Mouse (Mus musculus): ENCODE measurements around the gene Snrpd3. TPM values are rescaled to one million over a fixed set of nuclear protein-coding genes. Genes with fewer than 3 reads are reported as not detected.
"Not testable (repeated sequence)": the region's sequence is repeated elsewhere in the genome, so short reads cannot be mapped to it uniquely, and the experiment has no call there.

The Snrpd3 gene
- total RNA-seq, 2 experiments from 2014 or later = 103 to 106 TPM

GRCm38 (mm10) chr10:75499791-75500190 is 17.6 kb upstream of the Snrpd3 start:
- DNase-seq (ENCODE audit: low spot score in 2 of 2) = no peak

GRCm38 (mm10) chr10:75500345-75500744 is 17.0 kb upstream of the Snrpd3 start:
- DNase-seq (ENCODE audit: low spot score in 2 of 2) = no peak

GRCm38 (mm10) chr10:75501641-75502040 is 15.7 kb upstream of the Snrpd3 start:
- DNase-seq (ENCODE audit: low spot score in 2 of 2) = no peak

GRCm38 (mm10) chr10:75503692-75504091 is 13.7 kb upstream of the Snrpd3 start:
- no peak for DNase-seq (ENCODE audit: low spot score in 2 of 2)

GRCm38 (mm10) chr10:75504234-75505129 is 12.9 kb upstream of the Snrpd3 start:
- DNase-seq (ENCODE audit: low spot score in 2 of 2) = no peak

GRCm38 (mm10) chr10:75505130-75505495 is 12.2 kb upstream of the Snrpd3 start:
- DNase-seq (ENCODE audit: low spot score in 2 of 2) = no peak

- DNase-seq (ENCODE audit: low spot score in 2 of 2) = not testable (repeated sequence)
Measured at GRCm38 (mm10) chr10:75505928-75506327, 11.4 kb upstream of the Snrpd3 start.

GRCm38 (mm10) chr10:75510446-75510845 is 6.9 kb upstream of the Snrpd3 start:
- no peak for DNase-seq (ENCODE audit: low spot score in 2 of 2)

GRCm38 (mm10) chr10:75511060-75511459 is 6.3 kb upstream of the Snrpd3 start:
- no peak for DNase-seq (ENCODE audit: low spot score in 2 of 2)

GRCm38 (mm10) chr10:75511897-75512296 is 5.5 kb upstream of the Snrpd3 start:
- no peak for DNase-seq (ENCODE audit: low spot score in 2 of 2)

- DNase-seq (ENCODE audit: low spot score in 2 of 2) = no peak
Measured at GRCm38 (mm10) chr10:75512796-75513195, 4.6 kb upstream of the Snrpd3 start.

GRCm38 (mm10) chr10:75513306-75514067 is 3.9 kb upstream of the Snrpd3 start:
- DNase-seq (ENCODE audit: low spot score in 2 of 2) = no peak

GRCm38 (mm10) chr10:75514361-75514760 is 3.0 kb upstream of the Snrpd3 start:
- no peak for DNase-seq (ENCODE audit: low spot score in 2 of 2)

GRCm38 (mm10) chr10:75515216-75516037 is 1.9 kb upstream of the Snrpd3 start:
- DNase-seq (ENCODE audit: low spot score in 2 of 2) = no peak

- DNase-seq (ENCODE audit: low spot score in 2 of 2) = no peak
Measured at GRCm38 (mm10) chr10:75516038-75516723, 1.2 kb upstream of the Snrpd3 start.

GRCm38 (mm10) chr10:75516724-75517072 is 653 bp upstream of the Snrpd3 start:
- DNase-seq (ENCODE audit: low spot score in 2 of 2) = peak in 1 of 2 experiments; percentile 20

- DNase-seq (ENCODE audit: low spot score in 2 of 2) = peak; percentile 95 to 97
Measured at GRCm38 (mm10) chr10:75517758-75518143, 400 bp downstream of the Snrpd3 start, which contains the start of gene Gucd1. Gene Gucd1 (minus strand): TSS chr10:75517972.

GRCm38 (mm10) chr10:75520581-75520980 is 3.2 kb downstream of the Snrpd3 start:
- no peak for DNase-seq (ENCODE audit: low spot score in 2 of 2)

- no peak for DNase-seq (ENCODE audit: low spot score in 2 of 2)
Measured at GRCm38 (mm10) chr10:75521643-75522042, 4.3 kb downstream of the Snrpd3 start.

- not testable (repeated sequence) for DNase-seq (ENCODE audit: low spot score in 2 of 2)
Measured at GRCm38 (mm10) chr10:75525450-75525849, 8.1 kb downstream of the Snrpd3 start.

GRCm38 (mm10) chr10:75530322-75530721 is 13.0 kb downstream of the Snrpd3 start:
- DNase-seq (ENCODE audit: low spot score in 2 of 2) = no peak
